Mouse (Mus musculus) spleen, adult 2 months (tissue): Measurements from ENCODE around the gene N6amt1. TPM values are rescaled to one million over a fixed set of nuclear protein-coding genes. Genes with fewer than 3 reads are reported as not detected.

Experiments used
- DNase-seq, 2 experiments: peaks; one replicate each; pipeline versions ENCODE4 v3.0.0 to v3.0.0-alpha.2; 2012 to 2021; ENCODE audit warnings: low spot score in 2 of 2, low read depth in 1 of 2
- H3K27ac ChIP-seq: fragments of 200-500 bp; 2 replicates; pipeline ENCODE4 v1.5.1; 2012; ENCODE audit warnings: low read length, inconsistent platforms; ENCODE audit not compliant: insufficient read depth
- H3K27me3 ChIP-seq: fragments of 200-500 bp; 2 replicates; pipeline ENCODE4 v1.6.1; 2012; ENCODE audit warnings: mild to moderate bottlenecking, moderate library complexity, low read length, inconsistent platforms; ENCODE audit not compliant: control insufficient read depth, insufficient read depth
- H3K36me3 ChIP-seq: fragments of 200-500 bp; 2 replicates; pipeline ENCODE4 v1.6.1; 2012; ENCODE audit warnings: mild to moderate bottlenecking, low read length, inconsistent platforms; ENCODE audit not compliant: control insufficient read depth, insufficient read depth
- H3K4me1 ChIP-seq: fragments of 200-500 bp; 2 replicates; pipeline ENCODE4 v1.6.1; 2011; ENCODE audit warnings: inconsistent platforms; ENCODE audit not compliant: control insufficient read depth, insufficient read depth, insufficient read length
- H3K4me3 ChIP-seq: fragments of 200-500 bp; 2 replicates; pipeline ENCODE4 v1.5.1; 2011; ENCODE audit warnings: mild to moderate bottlenecking, inconsistent platforms; ENCODE audit not compliant: insufficient read depth, insufficient read length; ENCODE audit errors: extremely low read depth
- CTCF ChIP-seq: fragments of 200-500 bp; IDR thresholded peaks from 2 replicates; pipeline ENCODE4 v1.5.1; 2011; ENCODE audit warnings: mild to moderate bottlenecking, inconsistent platforms; ENCODE audit not compliant: insufficient read depth, insufficient read length, insufficient replicate concordance; ENCODE audit errors: extremely low read depth
- POLR2A ChIP-seq: fragments of 200-500 bp; IDR thresholded peaks from 2 replicates; pipeline ENCODE4 v1.6.1; 2011; ENCODE audit warnings: low read depth, low read length, inconsistent platforms
- WGBS: fragments of 180-500 bp; shearing (Covaris S2); methylation state at CpG from one replicate; pipeline ENCODE4 v1.1.7; 2018; 5-methylcytosine and 5-hydroxymethylcytosine counted together
- polyA plus RNA-seq: library from polyadenylated mRNA; depleted of rRNA; stranded (reverse); fragments of >200 nt; gene quantifications from 2 replicates; pipeline ENCODE4 v1.2.3, GENCODE M21; 2012

Gene N6amt1
- polyA plus RNA-seq, 1 experiment: 5.2 TPM

GRCm38 (mm10) chr16:87351386-87352105 is 2.4 kb upstream of the N6amt1 start:
- H3K4me3 ChIP-seq: no peak overlapping the region
- DNase-seq: no peak
- WGBS: 83% methylated on average over 5 of the region's 5 CpGs
- TF ChIP-seq CTCF: no peak
- TF ChIP-seq POLR2A: no peak
- H3K4me1 ChIP-seq: no peaks in the 10 kb centered on the region
- peaks cover 1% of the 10 kb centered on the region; the same call in 1 of the 2 replicates for H3K36me3 ChIP-seq
- no peak overlapping the region for H3K27ac ChIP-seq
- no peaks in the 10 kb centered on the region for H3K27me3 ChIP-seq

GRCm38 (mm10) chr16:87353605-87354004 is 380 bp upstream of the N6amt1 start:
- Histone ChIP-seq H3K4me3 (no peak overlapping the region), H3K36me3 (peaks cover 3% of the 10 kb centered on the region; the same call in 1 of the 2 replicates), H3K27me3 (no peaks in the 10 kb centered on the region), H3K4me1 (no peaks in the 10 kb centered on the region), H3K27ac (no peak overlapping the region)
- WGBS: 95% methylated on average over 1 of the region's 1 CpGs
- no peak for TF ChIP-seq POLR2A
- no peak for TF ChIP-seq CTCF
- no peak for DNase-seq

DNA sequence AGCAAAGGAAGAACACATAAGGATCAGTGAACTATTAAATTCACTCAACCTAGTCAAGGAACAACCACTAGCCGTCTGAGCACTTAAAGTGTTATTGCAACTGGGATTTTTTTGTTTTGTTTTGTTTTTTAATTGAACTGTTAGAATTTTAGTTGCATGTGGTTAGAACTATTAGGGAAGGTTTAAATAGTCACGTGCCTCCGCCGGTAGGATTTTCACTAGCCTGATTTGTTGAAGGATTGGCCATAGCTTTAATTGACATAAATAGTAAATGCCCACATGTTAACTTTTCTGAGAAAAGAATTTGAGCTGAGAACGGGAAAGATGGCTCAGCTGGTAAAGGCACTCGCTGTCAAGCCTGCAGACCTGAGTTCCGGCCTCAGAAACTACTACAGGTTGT is 763 bp downstream of the N6amt1 start:
- DNase-seq: no peak
- TF ChIP-seq CTCF (no peak), POLR2A (no peak)
- WGBS: 81% methylated on average over 7 of the region's 7 CpGs
- Histone ChIP-seq H3K27ac (no peak overlapping the region), H3K36me3 (peaks cover 5% of the 10 kb centered on the region; the same call in 1 of the 2 replicates), H3K27me3 (no peaks in the 10 kb centered on the region), H3K4me1 (no peaks in the 10 kb centered on the region), H3K4me3 (no peak overlapping the region)

GRCm38 (mm10) chr16:87360096-87360495 is 6.1 kb downstream of the N6amt1 start:
- Histone ChIP-seq H3K27ac (no peak overlapping the region), H3K27me3 (no peaks in the 10 kb centered on the region), H3K4me3 (no peak overlapping the region), H3K36me3 (peaks cover 22% of the 10 kb centered on the region), H3K4me1 (no peaks in the 10 kb centered on the region)
- no peak for DNase-seq
- TF ChIP-seq POLR2A (no peak), CTCF (no peak)
- WGBS: 93% methylated on average over 6 of the region's 6 CpGs

DNA sequence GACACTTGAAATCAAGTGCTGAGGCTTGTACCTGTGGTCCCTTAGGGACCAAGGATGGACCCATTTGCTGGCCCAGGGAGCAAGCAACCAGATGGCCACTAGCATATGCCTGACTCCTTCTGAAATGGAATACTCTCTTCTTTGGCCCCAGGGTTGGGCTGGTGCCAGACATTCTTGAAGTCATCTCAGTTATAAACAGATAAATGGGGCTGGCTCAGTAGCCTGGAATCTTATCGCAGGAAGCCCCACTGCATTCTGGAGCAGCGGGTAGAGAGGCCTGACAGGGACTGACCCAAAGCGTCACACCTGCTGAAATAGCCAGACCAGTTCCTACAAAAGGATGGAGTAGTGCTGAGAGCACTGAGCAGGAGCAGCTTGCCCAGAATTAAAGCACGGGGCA is 10.2 kb downstream of the N6amt1 start:
- Histone ChIP-seq H3K4me3 (no peak overlapping the region), H3K27ac (no peak overlapping the region), H3K4me1 (no peaks in the 10 kb centered on the region), H3K27me3 (no peaks in the 10 kb centered on the region), H3K36me3 (peaks cover 30% of the 10 kb centered on the region)
- no peak for DNase-seq
- 84% methylated on average over 4 of the region's 4 CpGs for WGBS
- TF ChIP-seq CTCF: no peak
- TF ChIP-seq POLR2A: no peak

- H3K36me3 ChIP-seq: peaks cover 30% of the 10 kb centered on the region
- H3K27me3 ChIP-seq: no peaks in the 10 kb centered on the region
- TF ChIP-seq CTCF: no peak
- no peak for TF ChIP-seq POLR2A
- DNase-seq: no peak
- H3K4me1 ChIP-seq: no peaks in the 10 kb centered on the region
- H3K27ac ChIP-seq: no peak overlapping the region
- 91% methylated on average over 10 of the region's 10 CpGs for WGBS
- no peak overlapping the region for H3K4me3 ChIP-seq
Observed at GRCm38 (mm10) chr16:87366035-87366434, 12.1 kb downstream of the N6amt1 start.

DNA sequence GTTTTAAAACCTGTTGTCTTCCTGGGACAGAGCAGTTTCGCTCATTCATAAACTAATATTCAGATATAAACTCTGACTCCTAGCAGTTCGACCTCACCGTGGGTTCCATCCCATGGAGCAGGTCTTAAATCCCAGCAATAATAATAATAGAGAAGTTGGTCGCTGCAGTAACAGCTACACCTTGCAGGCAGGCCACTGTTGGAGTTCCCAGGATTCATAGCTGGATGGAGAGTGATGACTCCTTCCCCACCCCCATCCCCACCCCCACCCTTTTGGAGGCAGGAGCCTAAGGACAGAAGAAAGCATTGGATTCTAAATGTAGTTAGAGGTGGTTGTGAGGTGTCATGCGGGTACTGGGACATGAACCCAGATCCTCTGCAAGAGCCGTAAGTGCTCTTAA is 12.5 kb downstream of the N6amt1 start:
- no peak for DNase-seq
- no peaks in the 10 kb centered on the region for H3K4me1 ChIP-seq
- no peak overlapping the region for H3K4me3 ChIP-seq
- H3K27me3 ChIP-seq: no peaks in the 10 kb centered on the region
- TF ChIP-seq CTCF (no peak), POLR2A (no peak)
- H3K27ac ChIP-seq: no peak overlapping the region
- H3K36me3 ChIP-seq: peaks cover 30% of the 10 kb centered on the region
- WGBS: 96% methylated on average over 6 of the region's 6 CpGs
